ENCODE assay signal across 8 mouse cellular contexts in the genomic region with DNA sequence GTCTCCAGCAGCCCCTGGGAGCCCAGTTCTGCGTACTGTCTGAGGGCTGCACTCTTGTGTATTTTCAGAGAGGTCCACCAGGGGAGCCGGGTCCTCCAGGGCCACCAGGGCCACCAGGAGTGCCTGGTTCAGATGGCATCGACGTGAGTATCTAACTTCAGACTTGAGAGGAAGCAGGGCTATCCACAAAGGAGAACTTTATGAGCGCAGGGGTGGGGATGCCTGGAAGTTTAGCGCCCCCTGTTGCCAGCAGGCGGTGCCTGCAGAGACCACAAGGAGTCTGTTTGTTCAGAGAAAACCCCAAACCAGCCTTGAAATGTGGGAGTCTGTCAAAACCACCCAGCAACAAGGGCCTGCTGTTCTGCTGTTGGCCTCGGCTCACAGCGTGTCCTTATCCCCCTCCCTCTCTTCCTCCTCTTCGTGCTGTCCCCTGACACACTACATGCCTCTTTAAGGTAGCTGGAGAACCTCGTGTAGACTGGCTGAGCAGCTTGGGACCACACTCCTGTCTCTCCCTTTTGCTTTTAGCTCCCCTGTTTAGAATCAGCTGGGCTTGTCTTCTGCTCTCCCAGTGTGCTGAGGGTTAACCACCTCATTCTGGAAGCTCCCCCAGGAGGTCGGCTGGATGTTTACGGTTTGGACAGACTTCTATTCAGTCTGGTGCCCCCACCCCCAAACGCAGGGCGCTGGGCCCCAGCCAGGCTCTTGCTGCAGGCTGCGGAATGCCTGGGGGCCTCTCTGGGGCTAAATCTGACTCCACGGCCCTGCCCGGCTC. TPM values are rescaled to one million over a fixed set of nuclear protein-coding genes. Genes with fewer than 3 reads are reported as not detected.
DNase-seq lines count a peak whose midpoint lies in the region; ATAC-seq and TF ChIP-seq lines count a peak whose summit lies in the region.

No protein-coding gene starts in this region.

- H3K27ac ChIP-seq in intestine, embryonic 14.5 days (ENCODE audit: low read depth): peak overlapping the region; percentile 90
- H3K27ac ChIP-seq in limb, embryonic 10.5 days: peak overlapping the region; percentile 84
- H3K27ac ChIP-seq in midbrain, embryonic 12.5 days (replicated peaks): peak overlapping the region; percentile 73
- H3K27ac ChIP-seq in small intestine, adult 2 months (ENCODE audit: insufficient read depth, low read depth, low read length): no peak overlapping the region

- no peaks in the 10 kb centered on the region for H3K9me3 ChIP-seq in intestine, embryonic 14.5 days (ENCODE audit: control insufficient read depth, low read length)
- no peaks in the 10 kb centered on the region for H3K9me3 ChIP-seq in limb, embryonic 10.5 days (replicated peaks)
- no peaks in the 10 kb centered on the region for H3K9me3 ChIP-seq in midbrain, embryonic 12.5 days

- TF ChIP-seq POLR2A in small intestine, adult 2 months (IDR thresholded peaks at IDR 0.05; ENCODE audit: low read depth, low read length): no peak

- peak overlapping the region; percentile 29; the same call in 1 of the 2 replicates for H3K9ac ChIP-seq in intestine, embryonic 14.5 days (ENCODE audit: low read length)
- H3K9ac ChIP-seq in midbrain, embryonic 12.5 days (replicated peaks): 0 out of 2 replicates have a peak overlapping the region, but pooled peaks have one; percentile 11

- 9% methylated on average over 18 of the region's 18 CpGs for WGBS in intestine, embryonic 14.5 days
- WGBS in limb, embryonic 10.5 days: 16% methylated on average over 18 of the region's 18 CpGs
- WGBS in midbrain, embryonic 12.5 days: 6% methylated on average over 18 of the region's 18 CpGs
- 20% methylated on average over 18 of the region's 18 CpGs for WGBS in small intestine, adult 2 months

- H3K36me3 ChIP-seq in intestine, embryonic 14.5 days (ENCODE audit: control insufficient read depth, insufficient read depth, low read length): 0 out of 2 replicates have a peak, but pooled peaks cover 4% of the 10 kb centered on the region
- no peaks in the 10 kb centered on the region for H3K36me3 ChIP-seq in limb, embryonic 10.5 days
- H3K36me3 ChIP-seq in midbrain, embryonic 12.5 days: no peaks in the 10 kb centered on the region
- no peaks in the 10 kb centered on the region for H3K36me3 ChIP-seq in small intestine, adult 2 months (ENCODE audit: control insufficient read depth, insufficient read depth, low read length)

- H3K4me3 ChIP-seq in intestine, embryonic 14.5 days (ENCODE audit: low read depth, low read length): 0 out of 2 replicates have a peak overlapping the region, but pooled peaks have one; percentile 1
- peak overlapping the region; percentile 25 for H3K4me3 ChIP-seq in limb, embryonic 10.5 days
- H3K4me3 ChIP-seq in midbrain, embryonic 12.5 days: no peak overlapping the region
- no peak overlapping the region for H3K4me3 ChIP-seq in small intestine, adult 2 months (ENCODE audit: low read depth, low read length)

- H3K4me1 ChIP-seq in intestine, embryonic 14.5 days (replicated peaks; ENCODE audit: control insufficient read depth, insufficient read depth, low read length): peaks cover 30% of the 10 kb centered on the region
- H3K4me1 ChIP-seq in limb, embryonic 10.5 days: peaks cover 32% of the 10 kb centered on the region
- peaks cover 30% of the 10 kb centered on the region for H3K4me1 ChIP-seq in midbrain, embryonic 12.5 days
- H3K4me1 ChIP-seq in small intestine, adult 2 months (ENCODE audit: control insufficient read depth, insufficient read depth, insufficient read length, low read length): 0 out of 2 replicates have a peak, but pooled peaks cover 4% of the 10 kb centered on the region

- intact Hi-C loops in gastrocnemius, postnatal 14 days (cut with DNase I; ENCODE audit: low total_unique reads): no loop called here

- peak overlapping the region; percentile 79 for H3K4me2 ChIP-seq in intestine, embryonic 14.5 days (ENCODE audit: low read length)
- peak overlapping the region; percentile 26 for H3K4me2 ChIP-seq in midbrain, embryonic 12.5 days (replicated peaks)

- peak; percentile 90 for ATAC-seq in common myeloid progenitor, adult 5-6 weeks (replicated peaks; ENCODE audit: low read depth, poor library complexity, severe bottlenecking)
- peak; percentile 68 for ATAC-seq in intestine, embryonic 14.5 days (replicated peaks; ENCODE audit: low FRiP score, low TSS enrichment, low read depth)
- peak; percentile 69 for ATAC-seq in midbrain, embryonic 12.5 days (ENCODE audit: low FRiP score, low read depth)

- peaks cover 12% of the 10 kb centered on the region; the same call in 1 of the 2 replicates for H3K27me3 ChIP-seq in intestine, embryonic 14.5 days (replicated peaks; ENCODE audit: control insufficient read depth, insufficient read depth, low read length)
- H3K27me3 ChIP-seq in limb, embryonic 10.5 days (ENCODE audit: low read depth, poor library complexity, severe bottlenecking): peaks cover 39% of the 10 kb centered on the region
- H3K27me3 ChIP-seq in midbrain, embryonic 12.5 days: peaks cover 38% of the 10 kb centered on the region
- H3K27me3 ChIP-seq in small intestine, adult 2 months (ENCODE audit: control insufficient read depth, insufficient read depth, low read length): peaks cover 16% of the 10 kb centered on the region

- peak; percentile 69 for TF ChIP-seq CTCF in small intestine, adult 2 months (IDR thresholded peaks at IDR 0.05; ENCODE audit: extremely low read depth, insufficient read length, insufficient replicate concordance, low read depth, low read length)

- peak; percentile 45 to 63 for DNase-seq in left cerebral cortex, adult 18-20 months (ENCODE audit: low spot score in 2 of 2)
- no peak for DNase-seq in left cerebral cortex, adult 11 months (ENCODE audit: low spot score)
- peak; percentile 59 for DNase-seq in gastrocnemius, postnatal 14 days
- peak; percentile 87 for DNase-seq in intestine, embryonic 14.5 days (ENCODE audit: low spot score)
- peak; percentile 82 for DNase-seq in limb, embryonic 10.5 days (ENCODE audit: low spot score)

RNA-seq across cellular contexts. Expression of gene Col9a2, which starts 1.9 kb away (rescaled TPM):
- 1 to 10 TPM; 9.2 to 9.3 TPM for total RNA-seq in left cerebral cortex, adult 18-20 months (2021)
- not detected in 2 replicates for total RNA-seq in common myeloid progenitor, adult 5-6 weeks (2017)
- under 1 TPM; 0.60 to 0.84 TPM for total RNA-seq in gastrocnemius, postnatal 14 days (2021)
- 7.7 and 8.6 TPM in 2 replicates for polyA plus RNA-seq in intestine, embryonic 14.5 days (2014; fragmentation: Nextera tagmentation; extraction: Ambion mirVana)
- 1.1 and 9.1 TPM in 2 replicates for polyA plus RNA-seq in limb, embryonic 10.5 days (2016; fragmentation: Nextera tagmentation; extraction: Ambion mirVana)
- polyA plus RNA-seq in midbrain, embryonic 12.5 days (2016; fragmentation: Nextera tagmentation; extraction: Ambion mirVana): 9.8 and 17.9 TPM in 2 replicates
- polyA plus RNA-seq in small intestine, adult 2 months (2012; rRNA removed): 0.18 and 0.53 TPM in 2 replicates

RNA-seq across cellular contexts. Expression of gene Smap2, which starts 24.0 kb away (rescaled TPM):
- total RNA-seq in left cerebral cortex, adult 18-20 months (2021): 100 to 1,000 TPM; 194 to 195 TPM
- 63.8 and 81.6 TPM in 2 replicates for total RNA-seq in common myeloid progenitor, adult 5-6 weeks (2017)
- total RNA-seq in gastrocnemius, postnatal 14 days (2021): 10 to 100 TPM; 16.1 to 16.3 TPM
- polyA plus RNA-seq in intestine, embryonic 14.5 days (2014; fragmentation: Nextera tagmentation; extraction: Ambion mirVana): 14.7 and 17.2 TPM in 2 replicates
- polyA plus RNA-seq in limb, embryonic 10.5 days (2016; fragmentation: Nextera tagmentation; extraction: Ambion mirVana): 14.2 and 14.3 TPM in 2 replicates
- polyA plus RNA-seq in midbrain, embryonic 12.5 days (2016; fragmentation: Nextera tagmentation; extraction: Ambion mirVana): 30.7 and 34.0 TPM in 2 replicates
- 12.1 and 28.1 TPM in 2 replicates for polyA plus RNA-seq in small intestine, adult 2 months (2012; rRNA removed)

RNA-seq across cellular contexts. Expression of gene Zmpste24, which starts 57.0 kb away (rescaled TPM):
- total RNA-seq in left cerebral cortex, adult 18-20 months (2021): 10 to 100 TPM; 23.1 to 26.2 TPM
- 53.3 and 60.1 TPM in 2 replicates for total RNA-seq in common myeloid progenitor, adult 5-6 weeks (2017)
- total RNA-seq in gastrocnemius, postnatal 14 days (2021): 10 to 100 TPM; 17.2 to 20.1 TPM
- 26.6 and 28.4 TPM in 2 replicates for polyA plus RNA-seq in intestine, embryonic 14.5 days (2014; fragmentation: Nextera tagmentation; extraction: Ambion mirVana)
- polyA plus RNA-seq in limb, embryonic 10.5 days (2016; fragmentation: Nextera tagmentation; extraction: Ambion mirVana): 26.3 and 26.4 TPM in 2 replicates
- 29.8 and 32.0 TPM in 2 replicates for polyA plus RNA-seq in midbrain, embryonic 12.5 days (2016; fragmentation: Nextera tagmentation; extraction: Ambion mirVana)
- 5.8 and 10.4 TPM in 2 replicates for polyA plus RNA-seq in small intestine, adult 2 months (2012; rRNA removed)

Comparison
In these comparisons a context has a peak if more than half of its experiments do, and no peak if none do; other contexts are left out.
1. H3K4me3 ChIP-seq: peak in intestine, embryonic 14.5 days (single experiment) and limb, embryonic 10.5 days (single experiment); none in midbrain, embryonic 12.5 days (single experiment) and small intestine, adult 2 months (single experiment).
2. Peak in every context shown above with its lines, with median percentiles within 50 percentile points of each other: ATAC-seq.